Mouse (Mus musculus) granulocyte monocyte progenitor cell, adult 5-6 weeks (primary cell): Measurements from ENCODE around the gene Grxcr1. TPM values are rescaled to one million over a fixed set of nuclear protein-coding genes. Genes with fewer than 3 reads are reported as not detected.
A peak's percentile ranks its signal among the peaks of the same experiment; 100 is the strongest.

Experiments
- ATAC-seq: replicated peaks from 2 replicates; pipeline ENCODE4 v1.8.0; 2016; ENCODE audit warnings: mild to moderate bottlenecking, moderate TSS enrichment, inconsistent platforms; ENCODE audit not compliant: poor library complexity, severe bottlenecking
- total RNA-seq, 2 experiments: library from RNA; stranded (forward) in 1 of 2; stranded (reverse) in 1 of 2; fragments of 200-712, 200-1000 nt in 1 of 2; fragments of >200 nt in 1 of 2; fragmentation: Nextera tagmentation in 1 of 2; gene quantifications; 2 replicates each; pipeline ENCODE4 v1.2.3; 2014 to 2017

Grxcr1 gene
- total RNA-seq, 2 experiments from 2014 or later = not detected

- peak; percentile 92 for ATAC-seq
These were observed 55.0 kb downstream of the Grxcr1 start for GRCm38 (mm10) chr5:68086535-68087098.

GRCm38 (mm10) chr5:68087174-68087573 is 55.5 kb downstream of the Grxcr1 start:
- ATAC-seq = no peak

DNA sequence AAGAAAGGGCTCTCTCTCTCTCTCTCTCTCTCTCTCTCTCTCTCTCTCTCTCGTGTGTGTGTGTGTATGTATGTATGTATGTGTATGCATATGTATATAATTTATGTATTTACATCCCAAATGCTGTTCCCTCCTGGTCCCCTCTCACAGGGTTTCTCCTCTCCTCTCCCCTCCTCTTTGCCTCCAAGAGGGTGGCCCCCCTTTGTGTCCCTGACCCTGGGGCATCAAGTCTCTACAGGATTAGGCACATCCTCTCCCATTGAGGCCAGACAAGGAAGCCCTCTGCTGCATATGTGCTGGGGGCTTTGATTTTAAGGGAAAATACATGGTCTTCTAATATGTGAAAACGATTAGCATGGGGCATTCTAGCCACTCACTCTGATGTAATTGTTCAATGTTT is 61.5 kb downstream of the Grxcr1 start:
- ATAC-seq = no peak

- no peak for ATAC-seq
These were observed 66.3 kb downstream of the Grxcr1 start for GRCm38 (mm10) chr5:68097665-68098624.

DNA sequence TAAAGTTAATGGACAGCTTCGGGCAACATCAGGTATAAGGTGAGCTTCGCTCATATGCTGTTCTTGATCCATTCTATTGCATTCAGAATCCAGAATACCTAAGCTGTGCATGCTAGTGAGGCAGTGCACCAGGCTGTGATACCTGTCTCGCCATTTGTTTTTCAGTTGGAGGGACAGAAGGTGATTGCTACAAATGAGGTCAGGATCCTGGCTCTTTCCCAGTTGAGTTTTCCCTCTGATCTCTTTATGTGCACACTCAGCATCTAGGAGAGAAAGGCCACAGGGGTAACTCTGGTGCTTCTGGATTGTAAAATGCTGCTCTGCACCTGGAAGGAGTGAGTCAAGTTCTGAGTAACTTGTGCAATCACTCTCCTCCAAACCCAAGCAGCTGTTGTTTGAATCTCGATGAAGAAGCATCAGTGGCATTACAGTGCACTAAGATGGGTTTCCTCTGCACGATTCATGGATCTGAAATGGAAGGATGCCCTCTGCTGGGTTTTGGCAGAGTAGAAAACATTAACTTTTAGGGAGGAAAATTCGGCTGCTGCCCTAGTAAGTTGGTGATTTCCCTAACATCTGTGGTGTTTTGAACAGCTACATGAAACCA is 80.9 kb downstream of the Grxcr1 start:
- ATAC-seq = peak; percentile 58

DNA sequence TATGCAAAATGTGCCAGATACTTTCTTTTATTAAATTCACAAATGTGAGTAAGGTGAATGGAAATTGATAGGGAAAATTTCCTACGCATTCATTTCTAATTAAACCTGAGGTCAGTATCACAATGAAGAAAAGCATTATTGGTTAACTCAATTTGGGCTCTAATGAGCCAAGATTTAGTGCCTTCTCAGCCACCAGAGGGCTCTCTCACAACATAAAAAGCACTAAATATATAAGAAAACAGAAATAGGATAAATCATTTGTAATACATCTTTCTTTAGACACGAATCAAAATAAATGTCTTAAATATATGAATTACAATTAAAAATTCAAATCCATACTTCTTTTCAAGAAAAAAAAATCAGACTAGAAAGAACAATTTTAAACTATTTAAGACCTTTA is 89.2 kb downstream of the Grxcr1 start:
- no peak for ATAC-seq

DNA sequence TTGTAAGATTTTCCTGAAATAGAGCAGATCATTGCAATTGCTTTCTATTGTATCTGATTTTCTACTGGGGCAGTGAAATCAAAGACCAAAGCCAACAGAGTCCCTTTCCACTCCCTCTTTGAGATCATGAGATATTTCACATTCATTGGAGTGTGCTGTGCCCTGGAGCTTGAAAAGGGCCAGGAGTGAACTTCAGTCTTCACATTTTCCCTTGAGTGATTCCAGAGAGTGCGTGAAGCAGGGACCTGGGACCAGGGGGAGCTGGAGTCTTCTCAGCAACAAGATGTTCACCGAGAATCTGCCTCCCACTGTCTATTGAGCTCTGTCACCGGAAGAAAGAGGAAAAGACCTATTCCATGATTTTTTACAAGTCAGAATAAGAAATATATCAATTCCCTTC is 91.2 kb downstream of the Grxcr1 start:
- ATAC-seq = no peak

GRCm38 (mm10) chr5:68125478-68125877 is 93.8 kb downstream of the Grxcr1 start:
- no peak for ATAC-seq

- peak; percentile 72 for ATAC-seq
These were observed 96.8 kb downstream of the Grxcr1 start for GRCm38 (mm10) chr5:68128421-68128820.

- no peak for ATAC-seq
These were observed 97.4 kb downstream of the Grxcr1 start for GRCm38 (mm10) chr5:68128821-68129608.

GRCm38 (mm10) chr5:68146818-68147217 is 115.2 kb downstream of the Grxcr1 start:
- no peak for ATAC-seq

DNA sequence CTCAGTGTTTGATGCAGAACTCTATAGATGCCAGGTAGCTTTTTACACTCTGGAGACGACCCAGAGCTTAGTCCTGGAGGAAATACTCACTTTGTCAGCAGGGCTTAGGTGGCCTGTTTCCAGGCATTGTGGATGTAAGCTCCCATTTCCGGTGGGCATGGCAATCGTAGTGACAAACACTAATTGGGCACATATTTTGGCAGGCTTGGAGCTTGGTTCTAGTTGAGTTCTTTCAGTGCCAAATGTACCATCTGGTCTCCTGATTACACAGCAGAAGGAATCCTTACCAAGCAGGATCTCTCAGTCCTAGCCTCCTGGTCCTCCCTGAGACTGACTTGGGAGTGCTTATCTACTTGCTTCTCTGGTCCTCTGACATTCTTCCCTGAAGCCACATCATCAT is 118.3 kb downstream of the Grxcr1 start:
- ATAC-seq = no peak

DNA sequence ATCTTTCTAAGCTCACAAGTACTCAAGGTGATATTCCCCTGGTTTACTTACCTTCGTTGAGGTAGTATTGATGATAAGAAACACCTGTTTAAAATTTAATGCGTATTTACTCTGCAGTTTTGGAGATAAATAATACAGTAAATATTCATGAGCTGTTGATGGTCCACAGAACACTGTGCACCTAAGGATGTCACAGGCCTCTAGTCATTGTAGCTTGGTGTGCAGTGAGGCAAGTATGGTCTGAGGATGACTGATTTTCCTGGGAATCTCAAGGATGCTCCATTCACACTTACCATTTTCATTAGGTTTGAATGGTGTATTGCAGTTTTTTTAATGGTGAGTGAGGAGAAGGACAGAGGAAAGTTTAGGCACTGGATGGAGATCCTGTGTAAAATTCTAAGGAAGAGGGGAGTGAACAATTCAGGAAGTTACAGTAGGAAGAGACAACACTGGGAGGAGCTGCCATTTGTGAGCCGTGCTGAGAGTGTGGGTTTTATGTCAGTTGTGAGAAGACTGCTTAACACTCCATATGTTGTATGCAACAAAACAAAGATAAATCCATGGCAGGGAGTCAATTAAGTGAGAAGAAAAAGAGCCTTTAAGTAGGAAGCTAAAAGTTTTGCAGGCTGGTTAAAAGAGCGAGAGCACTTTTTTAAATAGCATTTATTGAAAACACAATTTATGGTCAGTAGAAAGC is 118.9 kb downstream of the Grxcr1 start:
- no peak for ATAC-seq

DNA sequence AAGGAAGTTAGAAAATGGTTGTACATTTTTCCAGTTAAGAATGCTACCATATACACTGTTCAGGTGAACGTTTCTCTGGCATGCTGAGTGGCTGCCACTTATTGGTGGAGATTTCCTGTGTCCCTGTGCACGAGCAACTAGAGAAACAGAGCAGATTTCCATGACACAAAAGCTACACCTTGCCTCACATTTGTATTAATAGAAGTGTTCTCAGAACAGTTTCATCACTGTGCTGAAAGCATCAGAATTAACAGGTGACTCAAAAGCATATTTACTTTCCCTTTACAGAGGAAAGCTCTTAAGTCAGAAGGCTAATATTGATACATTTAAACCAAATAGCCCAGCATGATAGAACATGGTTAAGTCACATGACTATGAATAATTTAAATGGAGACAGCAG is 130.9 kb downstream of the Grxcr1 start:
- no peak for ATAC-seq

DNA sequence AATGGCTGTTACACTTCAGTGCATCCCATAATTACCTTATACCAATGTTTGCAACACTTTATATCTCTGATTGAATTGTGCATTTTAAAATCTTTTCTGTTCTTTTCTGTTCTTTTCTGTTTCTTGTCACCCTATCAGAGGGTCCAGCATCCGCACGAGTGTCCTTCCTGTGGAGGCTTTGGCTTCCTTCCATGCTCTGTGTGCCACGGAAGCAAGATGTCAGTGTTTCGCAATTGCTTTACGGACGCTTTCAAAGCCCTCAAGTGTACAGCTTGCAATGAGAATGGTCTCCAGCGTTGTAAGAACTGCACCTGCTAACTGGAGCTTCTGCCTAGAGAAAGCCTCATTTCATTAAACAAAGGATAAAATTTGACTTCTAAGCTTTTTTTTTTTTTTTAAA is 134.3 kb downstream of the Grxcr1 start:
- ATAC-seq = peak; percentile 96

Other genes with a start within 250 kb of the Grxcr1 start
- 33.8 and 39.3 TPM in 2 replicates for gene Atp8a1, start 184.4 kb upstream of the Grxcr1 start, total RNA-seq (2014; fragmentation: Nextera tagmentation)
- gene Atp8a1, start 184.4 kb upstream of the Grxcr1 start, total RNA-seq (2017) = 23.3 and 26.2 TPM in 2 replicates
- not detected in 2 replicates for gene Gm5108, start 90.2 kb upstream of the Grxcr1 start, total RNA-seq (2014; fragmentation: Nextera tagmentation)
- not detected in 2 replicates for gene Gm5108, start 90.2 kb upstream of the Grxcr1 start, total RNA-seq (2017)
- gene Gm21905, start 85.4 kb upstream of the Grxcr1 start, total RNA-seq (2014; fragmentation: Nextera tagmentation) = not detected in 2 replicates
- not detected in 2 replicates for gene Gm21905, start 85.4 kb upstream of the Grxcr1 start, total RNA-seq (2017)